Mouse (Mus musculus): ENCODE data around the gene Large1. TPM values are rescaled to one million over a fixed set of nuclear protein-coding genes. Genes with fewer than 3 reads are reported as not detected.
"Not testable (repeated sequence)": the region's sequence is repeated elsewhere in the genome, so short reads cannot be mapped to it uniquely, and the experiment has no call there.

The Large1 gene
- total and polyA plus RNA-seq, 3 experiments: not detected

GRCm38 (mm10) chr8:73100607-73101006 lies 252.7 kb downstream of the Large1 start:
- DNase-seq (ENCODE audit: low read depth, low spot score); H3K27ac ChIP-seq (ENCODE audit: control insufficient read depth, low read depth, low read length); H3K4me3 ChIP-seq (ENCODE audit: control insufficient read depth in 1 of 2, insufficient read depth in 1 of 2, low read depth in 2 of 2, low read length in 2 of 2); H3K36me3 ChIP-seq (ENCODE audit: control insufficient read depth in 1 of 2, insufficient read depth in 2 of 2, low read length in 2 of 2); H3K27me3 ChIP-seq (ENCODE audit: control insufficient read depth in 1 of 2, insufficient read depth in 2 of 2, low read length in 2 of 2); H3K4me1 ChIP-seq (ENCODE audit: control insufficient read depth in 1 of 2, insufficient read depth in 2 of 2, low read length in 2 of 2); H3K79me2 ChIP-seq (ENCODE audit: control insufficient read depth, insufficient read depth, low read length, poor library complexity); H3K9me3 ChIP-seq (replicated peaks; ENCODE audit: insufficient read depth, low read length); H3K9ac ChIP-seq (ENCODE audit: control insufficient read depth, low read depth, low read length, poor library complexity, severe bottlenecking): not testable (repeated sequence)

DNA sequence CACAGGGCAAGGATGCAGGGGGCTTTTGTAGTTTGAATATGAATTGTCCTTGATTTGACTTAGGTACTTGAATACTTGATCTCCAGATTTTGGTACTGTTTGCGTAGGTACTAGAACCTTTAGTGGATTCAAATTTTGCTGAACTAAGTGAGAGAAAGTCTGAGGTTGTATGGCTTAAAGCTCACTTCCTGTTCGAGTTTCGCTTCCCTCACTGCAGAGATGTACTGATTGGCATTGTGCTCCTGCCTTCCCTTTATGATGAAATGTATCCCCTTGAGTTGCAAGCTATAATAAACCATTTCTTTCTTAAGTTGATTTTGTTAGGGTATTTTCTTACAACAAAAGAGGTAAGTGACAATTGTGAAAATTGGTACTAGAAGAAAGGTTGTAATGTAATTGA lies 253.8 kb downstream of the Large1 start:
- Histone ChIP-seq H3K4me1 (ENCODE audit: control insufficient read depth in 1 of 2, insufficient read depth in 2 of 2, low read length in 2 of 2) (no peaks in the 10 kb centered on the region), H3K27ac (ENCODE audit: control insufficient read depth, low read depth, low read length) (no peak overlapping the region), H3K9me3 (replicated peaks; ENCODE audit: insufficient read depth, low read length) (no peaks in the 10 kb centered on the region), H3K36me3 (ENCODE audit: control insufficient read depth in 1 of 2, insufficient read depth in 2 of 2, low read length in 2 of 2) (no peaks in the 10 kb centered on the region), H3K9ac (ENCODE audit: control insufficient read depth, low read depth, low read length, poor library complexity, severe bottlenecking) (no peak overlapping the region), H3K27me3 (ENCODE audit: control insufficient read depth in 1 of 2, insufficient read depth in 2 of 2, low read length in 2 of 2) (no peaks in the 10 kb centered on the region), H3K79me2 (ENCODE audit: control insufficient read depth, insufficient read depth, low read length, poor library complexity) (no peaks in the 10 kb centered on the region), H3K4me3 (ENCODE audit: control insufficient read depth in 1 of 2, insufficient read depth in 1 of 2, low read depth in 2 of 2, low read length in 2 of 2) (no peak overlapping the region)
- peak; percentile 8 for DNase-seq (ENCODE audit: low read depth, low spot score)
- TF ChIP-seq ZKSCAN1 (IDR thresholded peaks at IDR 0.05; ENCODE audit: low read depth, low read length) (no peak), MAFK (IDR thresholded peaks at IDR 0.05; ENCODE audit: borderline replicate concordance, low read depth, low read length) (no peak), POLR2AphosphoS5 (IDR thresholded peaks at IDR 0.05; ENCODE audit: borderline replicate concordance, low read depth, low read length) (no peak), ETS1 (IDR thresholded peaks at IDR 0.05; ENCODE audit: low read depth, low read length) (no peak), RAD21 (IDR thresholded peaks at IDR 0.05; ENCODE audit: low read depth, low read length) (no peak)

GRCm38 (mm10) chr8:73096952-73097351 lies 256.4 kb downstream of the Large1 start:
- H3K9ac ChIP-seq (ENCODE audit: control insufficient read depth, low read depth, low read length, poor library complexity, severe bottlenecking): no peak overlapping the region
- no peak overlapping the region for H3K27ac ChIP-seq (ENCODE audit: control insufficient read depth, low read depth, low read length)
- no peak for TF ChIP-seq UBTF (IDR thresholded peaks at IDR 0.05; ENCODE audit: borderline replicate concordance, insufficient read depth, low read depth, low read length)
- TF ChIP-seq JUND (IDR thresholded peaks at IDR 0.05; ENCODE audit: low read depth, low read length): no peak
- TF ChIP-seq HCFC1 (IDR thresholded peaks at IDR 0.05; ENCODE audit: low read depth, low read length): no peak
- no peak for TF ChIP-seq MAZ (IDR thresholded peaks at IDR 0.05; ENCODE audit: low read depth, low read length)
- TF ChIP-seq MYB (IDR thresholded peaks at IDR 0.05; ENCODE audit: low read depth, low read length): no peak
- TF ChIP-seq EP300 (IDR thresholded peaks at IDR 0.05; ENCODE audit: low read depth in 1 of 2, low read length in 2 of 2): peak in 1 of 2 experiments; percentile 42; a peak in 1 of 4 replicates
- TF ChIP-seq POLR2AphosphoS2 (IDR thresholded peaks at IDR 0.05; ENCODE audit: low read length): no peak
- no peak for TF ChIP-seq NRF1 (IDR thresholded peaks at IDR 0.05; ENCODE audit: insufficient read depth, low read depth, low read length, poor library complexity, severe bottlenecking)
- peak; percentile 54 for TF ChIP-seq GATA1 (IDR thresholded peaks at IDR 0.05; ENCODE audit: low read depth, low read length)
- TF ChIP-seq TBP (IDR thresholded peaks at IDR 0.05; ENCODE audit: low read depth, low read length): no peak
- TF ChIP-seq ZNF384 (IDR thresholded peaks at IDR 0.05; ENCODE audit: low read depth, low read length): no peak
- TF ChIP-seq MAX (IDR thresholded peaks at IDR 0.05; ENCODE audit: low read length): no peak
- no peaks in the 10 kb centered on the region for H3K4me1 ChIP-seq (ENCODE audit: control insufficient read depth in 1 of 2, insufficient read depth in 2 of 2, low read length in 2 of 2)
- no peaks in the 10 kb centered on the region for H3K9me3 ChIP-seq (replicated peaks; ENCODE audit: insufficient read depth, low read length)
- H3K36me3 ChIP-seq (ENCODE audit: control insufficient read depth in 1 of 2, insufficient read depth in 2 of 2, low read length in 2 of 2): no peaks in the 10 kb centered on the region
- no peak overlapping the region for H3K4me3 ChIP-seq (ENCODE audit: control insufficient read depth in 1 of 2, insufficient read depth in 1 of 2, low read depth in 2 of 2, low read length in 2 of 2)
- DNase-seq (ENCODE audit: low read depth, low spot score): peak; percentile 27
- no peaks in the 10 kb centered on the region for H3K27me3 ChIP-seq (ENCODE audit: control insufficient read depth in 1 of 2, insufficient read depth in 2 of 2, low read length in 2 of 2)
- H3K79me2 ChIP-seq (ENCODE audit: control insufficient read depth, insufficient read depth, low read length, poor library complexity): no peaks in the 10 kb centered on the region

- not testable (repeated sequence) for H3K36me3 ChIP-seq (ENCODE audit: control insufficient read depth in 1 of 2, insufficient read depth in 2 of 2, low read length in 2 of 2); H3K9me3 ChIP-seq (replicated peaks; ENCODE audit: insufficient read depth, low read length); H3K9ac ChIP-seq (ENCODE audit: control insufficient read depth, low read depth, low read length, poor library complexity, severe bottlenecking); H3K27ac ChIP-seq (ENCODE audit: control insufficient read depth, low read depth, low read length); H3K27me3 ChIP-seq (ENCODE audit: control insufficient read depth in 1 of 2, insufficient read depth in 2 of 2, low read length in 2 of 2); H3K4me1 ChIP-seq (ENCODE audit: control insufficient read depth in 1 of 2, insufficient read depth in 2 of 2, low read length in 2 of 2); H3K79me2 ChIP-seq (ENCODE audit: control insufficient read depth, insufficient read depth, low read length, poor library complexity); H3K4me3 ChIP-seq (ENCODE audit: control insufficient read depth in 1 of 2, insufficient read depth in 1 of 2, low read depth in 2 of 2, low read length in 2 of 2); DNase-seq (ENCODE audit: low read depth, low spot score)
Observed at GRCm38 (mm10) chr8:73077746-73078145, 275.6 kb downstream of the Large1 start.

All from MEL (cell line).